Mouse (Mus musculus): ENCODE results near the gene Timm8a2. TPM values are rescaled to one million over a fixed set of nuclear protein-coding genes. Genes with fewer than 3 reads are reported as not detected.

The Timm8a2 gene
- polyA plus RNA-seq, 1 experiment from 2014 or later: not detected

- Histone ChIP-seq H3K36me3 (no peaks in the 10 kb centered on the region), H3K4me3 (replicated peaks) (no peak overlapping the region), H3K4me2 (no peak overlapping the region), H3K27ac (no peak overlapping the region), H3K4me1 (replicated peaks) (peaks cover 9% of the 10 kb centered on the region; the same call in 1 of the 2 replicates), H3K9ac (no peak overlapping the region), H3K9me3 (replicated peaks) (0 out of 2 replicates have a peak, but pooled peaks cover 6% of the 10 kb centered on the region), H3K27me3 (no peaks in the 10 kb centered on the region)
- ATAC-seq (ENCODE audit: low read depth) (no peak), DNase-seq (no peak)
- WGBS (ENCODE audit: insufficient replicate concordance): 57% methylated on average over 2 of the region's 2 CpGs
Measured at GRCm38 (mm10) chr14:122032045-122032444, 2.4 kb upstream of the Timm8a2 start.

GRCm38 (mm10) chr14:122035181-122035580 is 707 bp downstream of the Timm8a2 start:
- H3K27me3 ChIP-seq: no peaks in the 10 kb centered on the region
- no peak overlapping the region for H3K9ac ChIP-seq
- H3K4me3 ChIP-seq (replicated peaks): no peak overlapping the region
- H3K9me3 ChIP-seq (replicated peaks): 0 out of 2 replicates have a peak, but pooled peaks cover 6% of the 10 kb centered on the region
- peaks cover 6% of the 10 kb centered on the region; the same call in 1 of the 2 replicates for H3K4me1 ChIP-seq (replicated peaks)
- no peak overlapping the region for H3K27ac ChIP-seq
- H3K36me3 ChIP-seq: no peaks in the 10 kb centered on the region
- ATAC-seq (ENCODE audit: low read depth): no peak
- no peak overlapping the region for H3K4me2 ChIP-seq
- DNase-seq: no peak
- 82% methylated on average over 1 of the region's 1 CpGs for WGBS (ENCODE audit: insufficient replicate concordance)

- DNase-seq (no peak), ATAC-seq (ENCODE audit: low read depth) (no peak)
- H3K9ac ChIP-seq: no peak overlapping the region
- no peaks in the 10 kb centered on the region for H3K27me3 ChIP-seq
- 40% methylated on average over 2 of the region's 2 CpGs for WGBS (ENCODE audit: insufficient replicate concordance)
- H3K4me1 ChIP-seq (replicated peaks): peaks cover 10% of the 10 kb centered on the region
- no peaks in the 10 kb centered on the region for H3K36me3 ChIP-seq
- no peak overlapping the region for H3K4me3 ChIP-seq (replicated peaks)
- H3K4me2 ChIP-seq: no peak overlapping the region
- 0 out of 2 replicates have a peak, but pooled peaks cover 6% of the 10 kb centered on the region for H3K9me3 ChIP-seq (replicated peaks)
- H3K27ac ChIP-seq: no peak overlapping the region
Measured at GRCm38 (mm10) chr14:122035860-122036259, 1.4 kb downstream of the Timm8a2 start.

- Histone ChIP-seq H3K4me3 (replicated peaks) (no peak overlapping the region), H3K27ac (no peak overlapping the region), H3K4me2 (no peak overlapping the region), H3K9me3 (replicated peaks) (0 out of 2 replicates have a peak, but pooled peaks cover 6% of the 10 kb centered on the region), H3K9ac (no peak overlapping the region), H3K36me3 (no peaks in the 10 kb centered on the region), H3K27me3 (no peaks in the 10 kb centered on the region), H3K4me1 (replicated peaks) (peaks cover 28% of the 10 kb centered on the region)
- no peak for DNase-seq
- ATAC-seq (ENCODE audit: low read depth): no peak
- WGBS (ENCODE audit: insufficient replicate concordance): 72% methylated on average over 13 of the region's 13 CpGs
Measured at GRCm38 (mm10) chr14:122038874-122039647, 4.6 kb downstream of the Timm8a2 start.

GRCm38 (mm10) chr14:122041413-122041825 is 6.9 kb downstream of the Timm8a2 start:
- 26% methylated on average over 3 of the region's 3 CpGs for WGBS (ENCODE audit: insufficient replicate concordance)
- H3K9ac ChIP-seq: no peak overlapping the region
- ATAC-seq (ENCODE audit: low read depth): 0 out of 2 replicates have a peak, but pooled peaks have one; percentile 36

GRCm38 (mm10) chr14:122042142-122042694 is 7.7 kb downstream of the Timm8a2 start:
- H3K4me3 ChIP-seq (replicated peaks): no peak overlapping the region
- no peak overlapping the region for H3K27ac ChIP-seq
- no peak overlapping the region for H3K9ac ChIP-seq
- no peak for ATAC-seq (ENCODE audit: low read depth)
- H3K4me2 ChIP-seq: no peak overlapping the region
- WGBS (ENCODE audit: insufficient replicate concordance): 44% methylated on average over 8 of the region's 8 CpGs
- DNase-seq: no peak
- no peaks in the 10 kb centered on the region for H3K27me3 ChIP-seq
- no peaks in the 10 kb centered on the region for H3K36me3 ChIP-seq
- 0 out of 2 replicates have a peak, but pooled peaks cover 6% of the 10 kb centered on the region for H3K9me3 ChIP-seq (replicated peaks)
- peaks cover 22% of the 10 kb centered on the region for H3K4me1 ChIP-seq (replicated peaks)

More at GRCm38 (mm10) chr14:122041413-122041825, 6.9 kb downstream of the Timm8a2 start:
- Histone ChIP-seq H3K4me1 (replicated peaks) (peaks cover 22% of the 10 kb centered on the region), H3K4me3 (replicated peaks) (no peak overlapping the region), H3K27me3 (no peaks in the 10 kb centered on the region), H3K9me3 (replicated peaks) (0 out of 2 replicates have a peak, but pooled peaks cover 6% of the 10 kb centered on the region), H3K36me3 (no peaks in the 10 kb centered on the region), H3K4me2 (no peak overlapping the region), H3K27ac (no peak overlapping the region; the same call in 1 of the 2 replicates)
- DNase-seq: no peak

- DNase-seq: no peak
- Histone ChIP-seq H3K4me1 (replicated peaks) (no peaks in the 10 kb centered on the region), H3K9ac (no peak overlapping the region), H3K27me3 (no peaks in the 10 kb centered on the region), H3K4me2 (no peak overlapping the region), H3K4me3 (replicated peaks) (no peak overlapping the region), H3K9me3 (replicated peaks) (0 out of 2 replicates have a peak, but pooled peaks cover 6% of the 10 kb centered on the region), H3K27ac (no peak overlapping the region), H3K36me3 (no peaks in the 10 kb centered on the region)
- WGBS (ENCODE audit: insufficient replicate concordance): 79% methylated on average over 8 of the region's 8 CpGs
- ATAC-seq (ENCODE audit: low read depth): no peak
Measured at GRCm38 (mm10) chr14:122047784-122048183, 13.3 kb downstream of the Timm8a2 start.

GRCm38 (mm10) chr14:122048816-122049215 is 14.3 kb downstream of the Timm8a2 start:
- ATAC-seq (ENCODE audit: low read depth) (no peak), DNase-seq (no peak)
- H3K4me2 ChIP-seq: no peak overlapping the region
- no peaks in the 10 kb centered on the region for H3K36me3 ChIP-seq
- 77% methylated on average over 9 of the region's 9 CpGs for WGBS (ENCODE audit: insufficient replicate concordance)
- H3K9me3 ChIP-seq (replicated peaks): 0 out of 2 replicates have a peak, but pooled peaks cover 6% of the 10 kb centered on the region
- H3K27me3 ChIP-seq: no peaks in the 10 kb centered on the region
- no peak overlapping the region for H3K4me3 ChIP-seq (replicated peaks)
- no peak overlapping the region for H3K9ac ChIP-seq
- no peak overlapping the region for H3K27ac ChIP-seq
- H3K4me1 ChIP-seq (replicated peaks): no peaks in the 10 kb centered on the region

GRCm38 (mm10) chr14:122052896-122053635 is 18.6 kb downstream of the Timm8a2 start:
- Histone ChIP-seq H3K9ac (no peak overlapping the region), H3K9me3 (replicated peaks) (no peaks in the 10 kb centered on the region), H3K4me1 (replicated peaks) (peaks cover 7% of the 10 kb centered on the region; the same call in 1 of the 2 replicates), H3K36me3 (no peaks in the 10 kb centered on the region), H3K27me3 (no peaks in the 10 kb centered on the region), H3K27ac (no peak overlapping the region), H3K4me2 (no peak overlapping the region), H3K4me3 (replicated peaks) (no peak overlapping the region)
- WGBS (ENCODE audit: insufficient replicate concordance): 63% methylated on average over 9 of the region's 9 CpGs
- ATAC-seq (ENCODE audit: low read depth) (no peak), DNase-seq (no peak)

- DNase-seq (no peak), ATAC-seq (ENCODE audit: low read depth) (no peak)
- H3K27me3 ChIP-seq: no peaks in the 10 kb centered on the region
- H3K9ac ChIP-seq: no peak overlapping the region
- WGBS (ENCODE audit: insufficient replicate concordance): 55% methylated on average over 6 of the region's 6 CpGs
- no peak overlapping the region for H3K4me2 ChIP-seq
- H3K36me3 ChIP-seq: no peaks in the 10 kb centered on the region
- H3K4me3 ChIP-seq (replicated peaks): no peak overlapping the region
- H3K27ac ChIP-seq: no peak overlapping the region
- H3K4me1 ChIP-seq (replicated peaks): peaks cover 15% of the 10 kb centered on the region; the same call in 1 of the 2 replicates
- no peaks in the 10 kb centered on the region for H3K9me3 ChIP-seq (replicated peaks)
Measured at GRCm38 (mm10) chr14:122056871-122057270, 22.4 kb downstream of the Timm8a2 start.

- H3K9me3 ChIP-seq (replicated peaks): no peaks in the 10 kb centered on the region
- no peak overlapping the region for H3K27ac ChIP-seq
- H3K9ac ChIP-seq: no peak overlapping the region
- no peak overlapping the region for H3K4me3 ChIP-seq (replicated peaks)
- peaks cover 15% of the 10 kb centered on the region; the same call in 1 of the 2 replicates for H3K4me1 ChIP-seq (replicated peaks)
- H3K4me2 ChIP-seq: no peak overlapping the region
- 16% methylated on average over 2 of the region's 2 CpGs for WGBS (ENCODE audit: insufficient replicate concordance)
- no peaks in the 10 kb centered on the region for H3K36me3 ChIP-seq
- ATAC-seq (ENCODE audit: low read depth) (0 out of 2 replicates have a peak, but pooled peaks have one; percentile 24), DNase-seq (no peak)
- H3K27me3 ChIP-seq: no peaks in the 10 kb centered on the region
Measured at GRCm38 (mm10) chr14:122057941-122058346, 23.5 kb downstream of the Timm8a2 start.

Data from liver, embryonic 13.5 days (tissue).